Mouse (Mus musculus) thymus, adult 2 months (tissue): Measurements from ENCODE around the gene Pold2.

Experiments
- CTCF ChIP-seq: fragments of 200-500 bp; IDR thresholded peaks from 2 replicates; pipeline ENCODE4 v1.5.1; 2012; ENCODE audit warnings: mild to moderate bottlenecking, control low read depth, low read length, moderate library complexity, borderline replicate concordance; ENCODE audit not compliant: control insufficient read depth, poor library complexity, insufficient read depth; ENCODE audit errors: extremely low read depth
- POLR2A ChIP-seq: fragments of 200-500 bp; IDR thresholded peaks from 2 replicates; pipeline ENCODE4 v1.6.1; 2012; ENCODE audit warnings: mild to moderate bottlenecking, low read length, control low read depth, moderate library complexity; ENCODE audit not compliant: control insufficient read depth, poor library complexity, insufficient read depth; ENCODE audit errors: extremely low read depth

GRCm38 (mm10) chr11:5926696-5927220, 48.7 kb upstream of the Pold2 start:
- TF ChIP-seq CTCF (no peak), POLR2A (no peak)
